Mouse (Mus musculus): ENCODE data around the gene Tuba1b.

GRCm38 (mm10) chr15:98948857-98949606 is 14.7 kb upstream of the Tuba1b start:
- TF ChIP-seq CTCF (IDR thresholded peaks at IDR 0.05; ENCODE audit: low read depth, low read length) (no peak), POLR2A (IDR thresholded peaks at IDR 0.05; ENCODE audit: insufficient read depth, low read length) (no peak)
